ENCODE assay signal across 9 mouse cellular contexts in genomic region chr2:36048164-36048563, GRCm38 (mm10). TPM values are rescaled to one million over a fixed set of nuclear protein-coding genes. Genes with fewer than 3 reads are reported as not detected.
DNase-seq lines count a peak whose midpoint lies in the region; ATAC-seq and TF ChIP-seq lines count a peak whose summit lies in the region.
"Had no signal": no experiment of that assay in that cellular context is flagged by ENCODE, and none has a peak within 500 bp of the region (broad histone marks: within the 10 kb centered on the region; RNA-seq: fewer than 3 reads in every experiment).

No protein-coding gene starts in this region.

- DNase-seq in heart, postnatal 4 days = no peak
- DNase-seq in intestine, embryonic 14.5 days (ENCODE audit: low spot score) = peak; percentile 56
- DNase-seq in midbrain, embryonic 14.5 days = no peak
- no peak for DNase-seq in urinary bladder, postnatal 4 days (ENCODE audit: low spot score in 2 of 2)
- DNase-seq in gastrocnemius, adult 18-20 months (ENCODE audit: low spot score) = no peak
- no peak for DNase-seq in layer of hippocampus, postnatal 14 days (ENCODE audit: low spot score in 2 of 2)

- H3K4me3 ChIP-seq in heart, embryonic 11.5 days (ENCODE audit: low read depth, low read length) = peak overlapping the region; percentile 88
- peak overlapping the region; percentile 97 for H3K4me3 ChIP-seq in bone marrow macrophage, adult 2 months (ENCODE audit: insufficient read depth, low read length)
- H3K4me3 ChIP-seq in intestine, embryonic 14.5 days (ENCODE audit: low read depth, low read length) = peak overlapping the region; percentile 97
- H3K4me3 ChIP-seq in midbrain, embryonic 14.5 days (replicated peaks; ENCODE audit: low read depth, low read length) = peak overlapping the region; percentile 85

- no peak for TF ChIP-seq POLR2A in bone marrow macrophage, adult 2 months (IDR thresholded peaks at IDR 0.05; ENCODE audit: borderline replicate concordance, low read depth, low read length)

- H3K9ac ChIP-seq in heart, embryonic 11.5 days (ENCODE audit: low read depth, low read length) = peak overlapping the region; percentile 94
- peak overlapping the region; percentile 77 for H3K9ac ChIP-seq in intestine, embryonic 14.5 days (ENCODE audit: low read length)
- peak overlapping the region; percentile 92 for H3K9ac ChIP-seq in midbrain, embryonic 14.5 days (replicated peaks; ENCODE audit: low read length)

- no peaks in the 10 kb centered on the region for H3K9me3 ChIP-seq in heart, embryonic 11.5 days (replicated peaks; ENCODE audit: control insufficient read depth, low read length)
- no peaks in the 10 kb centered on the region for H3K9me3 ChIP-seq in intestine, embryonic 14.5 days (ENCODE audit: control insufficient read depth, low read length)
- H3K9me3 ChIP-seq in midbrain, embryonic 14.5 days (ENCODE audit: control insufficient read depth, low read length) = no peaks in the 10 kb centered on the region

- no peak for TF ChIP-seq CTCF in bone marrow macrophage, adult 2 months (IDR thresholded peaks at IDR 0.05; ENCODE audit: low read depth, low read length)

- WGBS in heart, embryonic 11.5 days (ENCODE audit: insufficient replicate concordance) = 49% methylated on average over 8 of the region's 8 CpGs
- 68% methylated on average over 8 of the region's 8 CpGs for whole genome bisulfite sequencing in intestine, embryonic 14.5 days
- WGBS in midbrain, embryonic 14.5 days = 81% methylated on average over 8 of the region's 8 CpGs

- peaks cover 8% of the 10 kb centered on the region; the same call in 1 of the 2 replicates for H3K4me1 ChIP-seq in heart, embryonic 11.5 days (ENCODE audit: control insufficient read depth, insufficient read depth, low read length)
- peaks cover 15% of the 10 kb centered on the region for H3K4me1 ChIP-seq in bone marrow macrophage, adult 2 months (ENCODE audit: control insufficient read depth, insufficient read depth, low read length)
- peaks cover 9% of the 10 kb centered on the region for H3K4me1 ChIP-seq in intestine, embryonic 14.5 days (replicated peaks; ENCODE audit: control insufficient read depth, insufficient read depth, low read length)
- peaks cover 12% of the 10 kb centered on the region for H3K4me1 ChIP-seq in midbrain, embryonic 14.5 days (ENCODE audit: control insufficient read depth, insufficient read depth, low read length)

- peak overlapping the region; percentile 68; the same call in 1 of the 2 replicates for H3K27ac ChIP-seq in heart, embryonic 11.5 days (ENCODE audit: low read depth, low read length)
- H3K27ac ChIP-seq in bone marrow macrophage, adult 2 months (ENCODE audit: insufficient read depth, low read depth, low read length) = no peak overlapping the region
- no peak overlapping the region for H3K27ac ChIP-seq in intestine, embryonic 14.5 days (ENCODE audit: low read depth)
- no peak overlapping the region for H3K27ac ChIP-seq in midbrain, embryonic 14.5 days (replicated peaks; ENCODE audit: low read depth, low read length)

- no peaks in the 10 kb centered on the region for H3K27me3 ChIP-seq in heart, embryonic 11.5 days (ENCODE audit: control insufficient read depth, insufficient read depth, low read length)
- no peaks in the 10 kb centered on the region for H3K27me3 ChIP-seq in intestine, embryonic 14.5 days (replicated peaks; ENCODE audit: control insufficient read depth, insufficient read depth, low read length)
- no peaks in the 10 kb centered on the region for H3K27me3 ChIP-seq in midbrain, embryonic 14.5 days (ENCODE audit: control insufficient read depth, insufficient read depth, low read length)

- H3K4me2 ChIP-seq in heart, embryonic 11.5 days = peak overlapping the region; percentile 78
- peak overlapping the region; percentile 84 for H3K4me2 ChIP-seq in intestine, embryonic 14.5 days (ENCODE audit: low read length)
- H3K4me2 ChIP-seq in midbrain, embryonic 14.5 days (ENCODE audit: low read length) = peak overlapping the region; percentile 78

- no peak for ATAC-seq in heart, embryonic 11.5 days (replicated peaks; ENCODE audit: insufficient number of reproducible peaks, low FRiP score, low TSS enrichment)
- no peak for ATAC-seq in intestine, embryonic 14.5 days (replicated peaks; ENCODE audit: low FRiP score, low TSS enrichment, low read depth)
- no peak for ATAC-seq in midbrain, embryonic 14.5 days (ENCODE audit: low FRiP score, low TSS enrichment)

- H3K36me3 ChIP-seq in heart, embryonic 11.5 days (ENCODE audit: control insufficient read depth, insufficient read depth, low read length) = peaks cover 7% of the 10 kb centered on the region; the same call in 1 of the 2 replicates
- H3K36me3 ChIP-seq in intestine, embryonic 14.5 days (ENCODE audit: control insufficient read depth, insufficient read depth, low read length) = peaks cover 21% of the 10 kb centered on the region
- H3K36me3 ChIP-seq in midbrain, embryonic 14.5 days (ENCODE audit: control insufficient read depth, insufficient read depth, low read length) = peaks cover 11% of the 10 kb centered on the region; the same call in 1 of the 2 replicates

RNA-seq across cellular contexts. Expression of gene Ndufa8, which starts 1.0 kb away (rescaled TPM):
- 367 and 380 TPM in 2 replicates for polyA plus RNA-seq in heart, embryonic 11.5 days (2014; fragmentation: Nextera tagmentation; extraction: Ambion mirVana)
- total RNA-seq in heart, postnatal 4 days (2021) = 100 to 1,000 TPM; 487 to 501 TPM
- 86.4 and 92.4 TPM in 2 replicates for polyA plus RNA-seq in bone marrow macrophage, adult 2 months (2012; ENCODE audit: insufficient read depth, insufficient read length, missing spikeins)
- 273 and 289 TPM in 2 replicates for polyA plus RNA-seq in intestine, embryonic 14.5 days (2014; fragmentation: Nextera tagmentation; extraction: Ambion mirVana)
- 263 and 316 TPM in 2 replicates for polyA plus RNA-seq in midbrain, embryonic 14.5 days (2014; fragmentation: Nextera tagmentation; extraction: Ambion mirVana)
- total RNA-seq in gastrocnemius, adult 18-20 months (2021) = 100 to 1,000 TPM; 309 to 366 TPM
- total RNA-seq in layer of hippocampus, postnatal 14 days (2021) = 100 to 1,000 TPM; 186 to 192 TPM

RNA-seq across cellular contexts. Expression of gene Morn5, which starts 1.1 kb away (rescaled TPM):
- 0.23 TPM in 1 of 2 replicates, not detected in the other for polyA plus RNA-seq in heart, embryonic 11.5 days (2014; fragmentation: Nextera tagmentation; extraction: Ambion mirVana)
- not detected for total RNA-seq in heart, postnatal 4 days (2021)
- polyA plus RNA-seq in bone marrow macrophage, adult 2 months (2012; ENCODE audit: insufficient read depth, insufficient read length, missing spikeins) = not detected in 2 replicates
- polyA plus RNA-seq in intestine, embryonic 14.5 days (2014; fragmentation: Nextera tagmentation; extraction: Ambion mirVana) = 0.35 TPM in 1 of 2 replicates, not detected in the other
- polyA plus RNA-seq in midbrain, embryonic 14.5 days (2014; fragmentation: Nextera tagmentation; extraction: Ambion mirVana) = 0.54 and 1.5 TPM in 2 replicates
- total RNA-seq in gastrocnemius, adult 18-20 months (2021) = not detected
- 1 to 10 TPM; 2.7 to 2.9 TPM for total RNA-seq in layer of hippocampus, postnatal 14 days (2021)
- total RNA-seq: neutrophil, adult 5-6 weeks had no signal

RNA-seq across cellular contexts. Expression of gene Lhx6, which starts 57.0 kb away (rescaled TPM):
- 0.87 and 0.97 TPM in 2 replicates for polyA plus RNA-seq in heart, embryonic 11.5 days (2014; fragmentation: Nextera tagmentation; extraction: Ambion mirVana)
- total RNA-seq in heart, postnatal 4 days (2021) = 1 to 10 TPM; 6.7 to 8.6 TPM
- not detected in 2 replicates for polyA plus RNA-seq in bone marrow macrophage, adult 2 months (2012; ENCODE audit: insufficient read depth, insufficient read length, missing spikeins)
- polyA plus RNA-seq in intestine, embryonic 14.5 days (2014; fragmentation: Nextera tagmentation; extraction: Ambion mirVana) = 1.5 and 2.0 TPM in 2 replicates
- 0.46 TPM in 1 of 2 replicates, not detected in the other for polyA plus RNA-seq in midbrain, embryonic 14.5 days (2014; fragmentation: Nextera tagmentation; extraction: Ambion mirVana)
- 1 to 10 TPM in 1 of 2 experiments, under 1 TPM in 1; 0.94 to 1.4 TPM for total RNA-seq in gastrocnemius, adult 18-20 months (2021)
- 10 to 100 TPM; 17.5 to 19.7 TPM for total RNA-seq in layer of hippocampus, postnatal 14 days (2021)
- total RNA-seq: neutrophil, adult 5-6 weeks had no signal
